Mouse (Mus musculus): ENCODE data around the gene Pdss2. TPM values are rescaled to one million over a fixed set of nuclear protein-coding genes. Genes with fewer than 3 reads are reported as not detected.

Pdss2 gene
- polyA plus RNA-seq, 1 experiment from 2014 or later: 13.4 TPM

GRCm38 (mm10) chr10:43454219-43454618 lies 232.9 kb downstream of the Pdss2 start:
- Histone ChIP-seq H3K27ac (replicated peaks; ENCODE audit: low read depth, low read length) (no peak overlapping the region), H3K4me2 (ENCODE audit: low read depth, severe bottlenecking) (no peak overlapping the region), H3K4me1 (ENCODE audit: control insufficient read depth, insufficient read depth, low read length) (no peaks in the 10 kb centered on the region), H3K27me3 (ENCODE audit: control insufficient read depth, insufficient read depth, low read length) (no peaks in the 10 kb centered on the region), H3K36me3 (ENCODE audit: control insufficient read depth, insufficient read depth, low read length) (no peaks in the 10 kb centered on the region), H3K4me3 (ENCODE audit: low read depth, low read length) (no peak overlapping the region), H3K9ac (ENCODE audit: low read length) (no peak overlapping the region), H3K9me3 (ENCODE audit: control insufficient read depth, low read length) (no peaks in the 10 kb centered on the region)
- DNase-seq (ENCODE audit: low spot score) (no peak), ATAC-seq (ENCODE audit: insufficient number of reproducible peaks, low FRiP score, low TSS enrichment, low read depth) (no peak)
- WGBS: 100% methylated on average over 1 of the region's 1 CpGs

- Histone ChIP-seq H3K27ac (replicated peaks; ENCODE audit: low read depth, low read length) (no peak overlapping the region), H3K27me3 (ENCODE audit: control insufficient read depth, insufficient read depth, low read length) (no peaks in the 10 kb centered on the region), H3K4me1 (ENCODE audit: control insufficient read depth, insufficient read depth, low read length) (no peaks in the 10 kb centered on the region), H3K4me3 (ENCODE audit: low read depth, low read length) (no peak overlapping the region), H3K36me3 (ENCODE audit: control insufficient read depth, insufficient read depth, low read length) (no peaks in the 10 kb centered on the region), H3K4me2 (ENCODE audit: low read depth, severe bottlenecking) (no peak overlapping the region), H3K9ac (ENCODE audit: low read length) (no peak overlapping the region), H3K9me3 (ENCODE audit: control insufficient read depth, low read length) (no peaks in the 10 kb centered on the region)
- 91% methylated on average over 3 of the region's 3 CpGs for WGBS
- ATAC-seq (ENCODE audit: insufficient number of reproducible peaks, low FRiP score, low TSS enrichment, low read depth): no peak
- DNase-seq (ENCODE audit: low spot score): no peak
These were observed 233.4 kb downstream of the Pdss2 start for GRCm38 (mm10) chr10:43454671-43455070.

GRCm38 (mm10) chr10:43462821-43463220 lies 241.5 kb downstream of the Pdss2 start:
- ATAC-seq (ENCODE audit: insufficient number of reproducible peaks, low FRiP score, low TSS enrichment, low read depth): no peak
- Histone ChIP-seq H3K4me1 (ENCODE audit: control insufficient read depth, insufficient read depth, low read length) (no peaks in the 10 kb centered on the region), H3K9ac (ENCODE audit: low read length) (no peak overlapping the region), H3K27ac (replicated peaks; ENCODE audit: low read depth, low read length) (no peak overlapping the region), H3K27me3 (ENCODE audit: control insufficient read depth, insufficient read depth, low read length) (no peaks in the 10 kb centered on the region), H3K36me3 (ENCODE audit: control insufficient read depth, insufficient read depth, low read length) (no peaks in the 10 kb centered on the region), H3K4me3 (ENCODE audit: low read depth, low read length) (no peak overlapping the region), H3K4me2 (ENCODE audit: low read depth, severe bottlenecking) (no peak overlapping the region), H3K9me3 (ENCODE audit: control insufficient read depth, low read length) (no peaks in the 10 kb centered on the region)
- DNase-seq (ENCODE audit: low spot score): no peak
- 92% methylated on average over 5 of the region's 5 CpGs for WGBS

GRCm38 (mm10) chr10:43463227-43463626 lies 241.9 kb downstream of the Pdss2 start:
- Histone ChIP-seq H3K4me2 (ENCODE audit: low read depth, severe bottlenecking) (no peak overlapping the region), H3K36me3 (ENCODE audit: control insufficient read depth, insufficient read depth, low read length) (no peaks in the 10 kb centered on the region), H3K9ac (ENCODE audit: low read length) (no peak overlapping the region), H3K27me3 (ENCODE audit: control insufficient read depth, insufficient read depth, low read length) (no peaks in the 10 kb centered on the region), H3K4me1 (ENCODE audit: control insufficient read depth, insufficient read depth, low read length) (no peaks in the 10 kb centered on the region), H3K9me3 (ENCODE audit: control insufficient read depth, low read length) (no peaks in the 10 kb centered on the region), H3K4me3 (ENCODE audit: low read depth, low read length) (no peak overlapping the region), H3K27ac (replicated peaks; ENCODE audit: low read depth, low read length) (no peak overlapping the region)
- WGBS: 58% methylated on average over 3 of the region's 3 CpGs
- DNase-seq (ENCODE audit: low spot score): no peak
- no peak for ATAC-seq (ENCODE audit: insufficient number of reproducible peaks, low FRiP score, low TSS enrichment, low read depth)

- Histone ChIP-seq H3K9me3 (ENCODE audit: control insufficient read depth, low read length) (no peaks in the 10 kb centered on the region), H3K27me3 (ENCODE audit: control insufficient read depth, insufficient read depth, low read length) (no peaks in the 10 kb centered on the region), H3K9ac (ENCODE audit: low read length) (no peak overlapping the region), H3K4me2 (ENCODE audit: low read depth, severe bottlenecking) (no peak overlapping the region), H3K4me3 (ENCODE audit: low read depth, low read length) (no peak overlapping the region), H3K36me3 (ENCODE audit: control insufficient read depth, insufficient read depth, low read length) (no peaks in the 10 kb centered on the region), H3K27ac (replicated peaks; ENCODE audit: low read depth, low read length) (no peak overlapping the region), H3K4me1 (ENCODE audit: control insufficient read depth, insufficient read depth, low read length) (no peaks in the 10 kb centered on the region)
- 89% methylated on average over 2 of the region's 2 CpGs for WGBS
- DNase-seq (ENCODE audit: low spot score): no peak
- ATAC-seq (ENCODE audit: insufficient number of reproducible peaks, low FRiP score, low TSS enrichment, low read depth): no peak
These were observed 244.9 kb downstream of the Pdss2 start for GRCm38 (mm10) chr10:43466223-43466622.

GRCm38 (mm10) chr10:43467659-43468058 lies 246.4 kb downstream of the Pdss2 start:
- no peaks in the 10 kb centered on the region for H3K36me3 ChIP-seq (ENCODE audit: control insufficient read depth, insufficient read depth, low read length)
- H3K27me3 ChIP-seq (ENCODE audit: control insufficient read depth, insufficient read depth, low read length): no peaks in the 10 kb centered on the region
- no peaks in the 10 kb centered on the region for H3K4me1 ChIP-seq (ENCODE audit: control insufficient read depth, insufficient read depth, low read length)
- H3K27ac ChIP-seq (replicated peaks; ENCODE audit: low read depth, low read length): no peak overlapping the region
- 0 out of 2 replicates have a peak overlapping the region, but pooled peaks have one; percentile 4 for H3K4me2 ChIP-seq (ENCODE audit: low read depth, severe bottlenecking)
- ATAC-seq (ENCODE audit: insufficient number of reproducible peaks, low FRiP score, low TSS enrichment, low read depth): no peak
- no peak for DNase-seq (ENCODE audit: low spot score)
- no peaks in the 10 kb centered on the region for H3K9me3 ChIP-seq (ENCODE audit: control insufficient read depth, low read length)
- no peak overlapping the region for H3K9ac ChIP-seq (ENCODE audit: low read length)
- WGBS: 23% methylated on average over 13 of the region's 13 CpGs
- H3K4me3 ChIP-seq (ENCODE audit: low read depth, low read length): no peak overlapping the region

- no peak for ATAC-seq (ENCODE audit: insufficient number of reproducible peaks, low FRiP score, low TSS enrichment, low read depth)
- no peak overlapping the region for H3K9ac ChIP-seq (ENCODE audit: low read length)
These were observed 247.0 kb downstream of the Pdss2 start for GRCm38 (mm10) chr10:43468293-43468692.

GRCm38 (mm10) chr10:43475376-43475775 lies 254.1 kb downstream of the Pdss2 start:
- Histone ChIP-seq H3K9me3 (ENCODE audit: control insufficient read depth, low read length) (no peaks in the 10 kb centered on the region), H3K4me1 (ENCODE audit: control insufficient read depth, insufficient read depth, low read length) (peaks cover 5% of the 10 kb centered on the region), H3K4me3 (ENCODE audit: low read depth, low read length) (no peak overlapping the region), H3K9ac (ENCODE audit: low read length) (no peak overlapping the region), H3K27ac (replicated peaks; ENCODE audit: low read depth, low read length) (no peak overlapping the region), H3K36me3 (ENCODE audit: control insufficient read depth, insufficient read depth, low read length) (no peaks in the 10 kb centered on the region), H3K27me3 (ENCODE audit: control insufficient read depth, insufficient read depth, low read length) (no peaks in the 10 kb centered on the region), H3K4me2 (ENCODE audit: low read depth, severe bottlenecking) (no peak overlapping the region)
- ATAC-seq (ENCODE audit: insufficient number of reproducible peaks, low FRiP score, low TSS enrichment, low read depth) (no peak), DNase-seq (ENCODE audit: low spot score) (no peak)
- WGBS: 51% methylated on average over 4 of the region's 4 CpGs

More at GRCm38 (mm10) chr10:43468293-43468692, 247.0 kb downstream of the Pdss2 start:
- H3K4me2 ChIP-seq (ENCODE audit: low read depth, severe bottlenecking): no peak overlapping the region
- WGBS: 96% methylated on average over 6 of the region's 6 CpGs
- H3K27ac ChIP-seq (replicated peaks; ENCODE audit: low read depth, low read length): no peak overlapping the region
- H3K9me3 ChIP-seq (ENCODE audit: control insufficient read depth, low read length): no peaks in the 10 kb centered on the region
- no peak overlapping the region for H3K4me3 ChIP-seq (ENCODE audit: low read depth, low read length)
- no peaks in the 10 kb centered on the region for H3K4me1 ChIP-seq (ENCODE audit: control insufficient read depth, insufficient read depth, low read length)
- no peak for DNase-seq (ENCODE audit: low spot score)
- H3K27me3 ChIP-seq (ENCODE audit: control insufficient read depth, insufficient read depth, low read length): no peaks in the 10 kb centered on the region
- H3K36me3 ChIP-seq (ENCODE audit: control insufficient read depth, insufficient read depth, low read length): no peaks in the 10 kb centered on the region

GRCm38 (mm10) chr10:43477459-43477858 lies 256.2 kb downstream of the Pdss2 start:
- ATAC-seq (ENCODE audit: insufficient number of reproducible peaks, low FRiP score, low TSS enrichment, low read depth) (no peak), DNase-seq (ENCODE audit: low spot score) (no peak)
- 7% methylated on average over 9 of the region's 9 CpGs for WGBS
- Histone ChIP-seq H3K4me3 (ENCODE audit: low read depth, low read length) (peak overlapping the region; percentile 78), H3K9ac (ENCODE audit: low read length) (peak overlapping the region; percentile 92), H3K4me1 (ENCODE audit: control insufficient read depth, insufficient read depth, low read length) (peaks cover 13% of the 10 kb centered on the region), H3K36me3 (ENCODE audit: control insufficient read depth, insufficient read depth, low read length) (no peaks in the 10 kb centered on the region), H3K27me3 (ENCODE audit: control insufficient read depth, insufficient read depth, low read length) (no peaks in the 10 kb centered on the region), H3K9me3 (ENCODE audit: control insufficient read depth, low read length) (no peaks in the 10 kb centered on the region), H3K4me2 (ENCODE audit: low read depth, severe bottlenecking) (peak overlapping the region; percentile 81), H3K27ac (replicated peaks; ENCODE audit: low read depth, low read length) (no peak overlapping the region)
